In the genomic region with DNA sequence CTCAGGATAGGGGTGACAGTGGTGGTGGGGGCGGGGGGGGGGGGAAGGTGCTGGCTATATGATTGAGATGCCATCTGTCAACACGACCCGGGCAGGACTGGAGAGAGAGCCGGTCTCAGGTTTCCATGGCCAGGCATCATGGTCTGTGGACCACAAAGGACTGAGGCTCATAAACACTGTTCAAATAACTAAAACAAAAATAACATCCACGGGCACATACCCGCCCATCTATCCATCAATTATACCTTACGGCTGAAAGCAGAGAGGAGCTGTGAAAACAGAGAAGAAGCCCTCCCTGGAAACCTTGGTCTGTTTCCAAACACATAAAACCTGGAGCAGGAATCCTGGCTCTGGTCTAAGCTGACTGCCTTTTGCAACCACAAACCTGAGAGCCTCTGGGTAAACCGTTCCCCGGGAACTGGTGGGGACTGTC, we compare ENCODE assay signal across 11 mouse cellular contexts.
DNase-seq lines count a peak whose midpoint lies in the region; ATAC-seq lines count a peak whose summit lies in the region.
"Had no signal": no experiment of that assay in that cellular context is flagged by ENCODE, and none has a peak within 500 bp of the region (broad histone marks: within the 10 kb centered on the region; RNA-seq: fewer than 3 reads in every experiment).

No protein-coding gene starts in this region.

- H3K9ac ChIP-seq in forebrain, embryonic 12.5 days = no peak overlapping the region
- H3K9ac ChIP-seq in forebrain, embryonic 11.5 days (ENCODE audit: low read length) = no peak overlapping the region
- H3K9ac ChIP-seq in hindbrain, embryonic 14.5 days = no peak overlapping the region
- H3K9ac ChIP-seq: lung, embryonic 15.5 days had no signal

- H3K36me3 ChIP-seq in forebrain, embryonic 12.5 days (replicated peaks) = no peaks in the 10 kb centered on the region
- H3K36me3 ChIP-seq in forebrain, embryonic 11.5 days (ENCODE audit: control insufficient read depth, insufficient read depth, low read length) = no peaks in the 10 kb centered on the region
- H3K36me3 ChIP-seq in hindbrain, embryonic 14.5 days (replicated peaks; ENCODE audit: control insufficient read depth, insufficient read depth) = no peaks in the 10 kb centered on the region
- H3K36me3 ChIP-seq: lung, embryonic 15.5 days had no signal

- H3K4me3 ChIP-seq in forebrain, embryonic 12.5 days (replicated peaks) = no peak overlapping the region
- no peak overlapping the region for H3K4me3 ChIP-seq in forebrain, embryonic 11.5 days (ENCODE audit: low read depth, low read length)
- H3K4me3 ChIP-seq in hindbrain, embryonic 14.5 days (replicated peaks; ENCODE audit: low read length) = no peak overlapping the region
- H3K4me3 ChIP-seq: lung, embryonic 15.5 days had no signal

- H3K9me3 ChIP-seq in forebrain, embryonic 12.5 days = no peaks in the 10 kb centered on the region
- H3K9me3 ChIP-seq in forebrain, embryonic 11.5 days (ENCODE audit: control insufficient read depth, low read length) = no peaks in the 10 kb centered on the region
- no peaks in the 10 kb centered on the region for H3K9me3 ChIP-seq in hindbrain, embryonic 14.5 days (ENCODE audit: control insufficient read depth, low read length)
- H3K9me3 ChIP-seq: lung, embryonic 15.5 days had no signal

- DNase-seq in forebrain, embryonic 11.5 days (ENCODE audit: low spot score) = no peak
- peak; percentile 53 for DNase-seq in 3T3-L1 (ENCODE audit: low read depth, low spot score)
- DNase-seq in embryo, embryonic 10.5 days (ENCODE audit: low spot score) = peak; percentile 54
- DNase-seq in hindbrain, embryonic 14.5 days (ENCODE audit: low spot score) = no peak
- DNase-seq in adrenal gland, postnatal 36 days = no peak
- no peak for DNase-seq in layer of hippocampus, adult 9-10 months (ENCODE audit: low spot score)
- DNase-seq in right cerebral cortex, adult 18-20 months = no peak
- DNase-seq: thymus, adult 18-20 months had no signal

- H3K27ac ChIP-seq in forebrain, embryonic 12.5 days = 0 out of 2 replicates have a peak overlapping the region, but pooled peaks have one; percentile 42
- H3K27ac ChIP-seq in forebrain, embryonic 11.5 days (ENCODE audit: low read depth, low read length) = no peak overlapping the region
- H3K27ac ChIP-seq in hindbrain, embryonic 14.5 days = no peak overlapping the region; the same call in 1 of the 2 replicates
- H3K27ac ChIP-seq: lung, embryonic 15.5 days had no signal

- no peak overlapping the region for H3K4me2 ChIP-seq in forebrain, embryonic 12.5 days
- no peak overlapping the region for H3K4me2 ChIP-seq in forebrain, embryonic 11.5 days (ENCODE audit: low read depth, low read length, severe bottlenecking)
- no peak overlapping the region for H3K4me2 ChIP-seq in hindbrain, embryonic 14.5 days (replicated peaks)
- H3K4me2 ChIP-seq: lung, embryonic 15.5 days had no signal

- no peak; the same call in 1 of the 2 replicates for ATAC-seq in forebrain, embryonic 12.5 days (ENCODE audit: low FRiP score)
- ATAC-seq in forebrain, embryonic 11.5 days (replicated peaks; ENCODE audit: low FRiP score) = no peak
- ATAC-seq in hindbrain, embryonic 14.5 days (ENCODE audit: low FRiP score) = 0 out of 2 replicates have a peak, but pooled peaks have one; percentile 43
- ATAC-seq: Patski had no signal

- no peaks in the 10 kb centered on the region for H3K4me1 ChIP-seq in forebrain, embryonic 12.5 days
- H3K4me1 ChIP-seq in forebrain, embryonic 11.5 days (replicated peaks; ENCODE audit: control insufficient read depth, insufficient read depth, low read length) = no peaks in the 10 kb centered on the region
- no peaks in the 10 kb centered on the region for H3K4me1 ChIP-seq in hindbrain, embryonic 14.5 days (replicated peaks; ENCODE audit: control insufficient read depth, insufficient read depth, low read length)

- 76% methylated on average over 9 of the region's 9 CpGs for WGBS in forebrain, embryonic 12.5 days
- 74% methylated on average over 9 of the region's 9 CpGs for whole genome bisulfite sequencing in forebrain, embryonic 11.5 days
- WGBS in hindbrain, embryonic 14.5 days = 46% methylated on average over 9 of the region's 9 CpGs

- no peaks in the 10 kb centered on the region for H3K27me3 ChIP-seq in forebrain, embryonic 12.5 days
- no peaks in the 10 kb centered on the region for H3K27me3 ChIP-seq in forebrain, embryonic 11.5 days (ENCODE audit: control insufficient read depth, insufficient read depth, low read length)
- no peaks in the 10 kb centered on the region for H3K27me3 ChIP-seq in hindbrain, embryonic 14.5 days (ENCODE audit: control insufficient read depth, insufficient read depth, low read length)
- H3K27me3 ChIP-seq: lung, embryonic 15.5 days; Patski had no signal

Comparison
In these comparisons a context has a peak if more than half of its experiments do, and no peak if none do; other contexts are left out.
1. DNase-seq: peak in 3T3-L1 (single experiment) and embryo, embryonic 10.5 days (single experiment); none in forebrain, embryonic 11.5 days (single experiment), hindbrain, embryonic 14.5 days (single experiment), adrenal gland, postnatal 36 days (0 of 2), layer of hippocampus, adult 9-10 months (single experiment) and right cerebral cortex, adult 18-20 months (single experiment).